Mouse (Mus musculus): ENCODE measurements around the gene Tada3. TPM values are rescaled to one million over a fixed set of nuclear protein-coding genes. Genes with fewer than 3 reads are reported as not detected.

Gene Tada3
- polyA plus RNA-seq, 1 experiment, result 48.2 TPM

DNA sequence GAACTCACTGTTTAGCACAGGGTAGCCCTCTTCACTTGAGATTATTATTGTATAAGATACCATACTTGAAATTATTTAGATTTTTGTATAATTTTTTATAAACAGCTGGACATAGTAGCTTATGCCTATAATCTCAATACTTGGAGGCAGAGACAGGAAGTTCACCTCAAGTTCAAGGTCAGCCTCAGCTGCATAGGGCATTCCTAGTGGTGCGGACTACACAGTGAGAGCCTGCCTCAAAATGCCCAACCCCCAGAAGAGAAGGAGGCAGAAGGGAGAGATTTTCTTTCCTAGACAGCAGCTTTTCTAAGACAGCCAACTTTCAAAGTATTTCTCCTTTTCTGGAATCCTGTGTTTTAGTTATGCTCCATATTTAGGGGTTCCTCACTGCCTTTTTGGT, 26.5 kb downstream of the Tada3 start:
- TF ChIP-seq CTCF (IDR thresholded peaks at IDR 0.05; ENCODE audit: borderline replicate concordance, insufficient read depth, low read depth, low read length) (no peak), POLR2A (IDR thresholded peaks at IDR 0.05; ENCODE audit: borderline replicate concordance, insufficient read depth, low read length) (no peak)
- no peak for DNase-seq
- H3K4me3 ChIP-seq (replicated peaks; ENCODE audit: insufficient read depth, low read depth, low read length), result no peak overlapping the region
- no peaks in the 10 kb centered on the region for H3K4me1 ChIP-seq (ENCODE audit: control insufficient read depth, insufficient read depth, low read length)
- WGBS, result 92% methylated on average over 1 of the region's 1 CpGs
- no peaks in the 10 kb centered on the region for H3K27me3 ChIP-seq (ENCODE audit: control insufficient read depth, insufficient read depth, low read length)
- no peak overlapping the region for H3K27ac ChIP-seq (ENCODE audit: insufficient read depth, low read length)

DNA sequence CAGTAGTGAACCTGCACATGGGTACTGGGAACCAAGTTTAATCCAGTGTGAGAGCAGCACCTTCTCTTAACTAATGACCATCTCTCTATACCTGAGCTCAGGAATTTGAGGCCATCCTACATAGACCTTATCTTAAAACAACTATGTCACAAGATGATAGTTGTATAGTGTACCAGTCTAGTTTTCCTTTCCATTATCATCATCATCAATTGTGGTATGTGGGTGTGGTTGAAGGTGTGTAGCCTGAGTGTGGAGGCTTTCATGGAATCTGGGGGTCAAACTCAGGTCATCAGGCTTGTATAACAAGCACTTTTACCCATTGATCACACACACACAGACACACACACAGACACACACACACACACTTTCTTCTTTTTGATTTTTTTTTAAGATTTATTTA, 27.1 kb downstream of the Tada3 start:
- H3K27ac ChIP-seq (ENCODE audit: insufficient read depth, low read length), result no peak overlapping the region
- no peaks in the 10 kb centered on the region for H3K27me3 ChIP-seq (ENCODE audit: control insufficient read depth, insufficient read depth, low read length)
- DNase-seq, result no peak
- no peak overlapping the region for H3K4me3 ChIP-seq (replicated peaks; ENCODE audit: insufficient read depth, low read depth, low read length)
- H3K4me1 ChIP-seq (ENCODE audit: control insufficient read depth, insufficient read depth, low read length), result no peaks in the 10 kb centered on the region
- no peak for TF ChIP-seq POLR2A (IDR thresholded peaks at IDR 0.05; ENCODE audit: borderline replicate concordance, insufficient read depth, low read length)
- TF ChIP-seq CTCF (IDR thresholded peaks at IDR 0.05; ENCODE audit: borderline replicate concordance, insufficient read depth, low read depth, low read length), result no peak

- no peak for TF ChIP-seq POLR2A (IDR thresholded peaks at IDR 0.05; ENCODE audit: borderline replicate concordance, insufficient read depth, low read length)
- no peak for TF ChIP-seq CTCF (IDR thresholded peaks at IDR 0.05; ENCODE audit: borderline replicate concordance, insufficient read depth, low read depth, low read length)
- 87% methylated on average over 4 of the region's 4 CpGs for WGBS
- no peak overlapping the region for H3K27ac ChIP-seq (ENCODE audit: insufficient read depth, low read length)
- no peak overlapping the region for H3K4me3 ChIP-seq (replicated peaks; ENCODE audit: insufficient read depth, low read depth, low read length)
- no peaks in the 10 kb centered on the region for H3K27me3 ChIP-seq (ENCODE audit: control insufficient read depth, insufficient read depth, low read length)
- DNase-seq, result no peak
- H3K4me1 ChIP-seq (ENCODE audit: control insufficient read depth, insufficient read depth, low read length), result peaks cover 10% of the 10 kb centered on the region
Measured at GRCm38 (mm10) chr6:113346897-113347296, 30.8 kb downstream of the Tada3 start.

DNA sequence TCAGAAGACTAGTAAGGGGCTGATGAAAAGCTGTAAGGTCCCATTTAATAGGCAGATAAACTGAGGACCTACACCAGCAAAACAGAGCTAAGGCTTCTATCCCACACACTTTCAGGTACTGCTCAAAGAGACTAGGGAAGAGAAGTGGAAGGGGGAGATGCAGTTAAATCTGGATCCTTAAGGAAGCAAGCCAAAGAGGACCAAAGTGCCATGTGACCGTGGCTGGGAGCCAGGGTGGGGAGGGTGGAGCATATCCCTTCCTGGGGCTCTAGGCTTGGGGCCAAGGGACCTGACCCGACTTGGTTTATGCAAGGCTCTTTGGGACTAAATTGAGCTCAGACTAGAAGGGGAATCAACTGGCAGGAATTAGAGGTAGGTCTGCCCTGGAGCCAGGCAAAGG, 33.4 kb downstream of the Tada3 start:
- Histone ChIP-seq H3K27ac (ENCODE audit: insufficient read depth, low read length) (peak overlapping the region; percentile 27; the same call in 1 of the 2 replicates), H3K4me1 (ENCODE audit: control insufficient read depth, insufficient read depth, low read length) (peaks cover 10% of the 10 kb centered on the region), H3K27me3 (ENCODE audit: control insufficient read depth, insufficient read depth, low read length) (no peaks in the 10 kb centered on the region), H3K4me3 (replicated peaks; ENCODE audit: insufficient read depth, low read depth, low read length) (peak overlapping the region; percentile 87)
- DNase-seq, result peak; percentile 53 to 60
- WGBS, result 2% methylated on average over 2 of the region's 2 CpGs
- TF ChIP-seq CTCF (IDR thresholded peaks at IDR 0.05; ENCODE audit: borderline replicate concordance, insufficient read depth, low read depth, low read length) (no peak), POLR2A (IDR thresholded peaks at IDR 0.05; ENCODE audit: borderline replicate concordance, insufficient read depth, low read length) (no peak)

DNA sequence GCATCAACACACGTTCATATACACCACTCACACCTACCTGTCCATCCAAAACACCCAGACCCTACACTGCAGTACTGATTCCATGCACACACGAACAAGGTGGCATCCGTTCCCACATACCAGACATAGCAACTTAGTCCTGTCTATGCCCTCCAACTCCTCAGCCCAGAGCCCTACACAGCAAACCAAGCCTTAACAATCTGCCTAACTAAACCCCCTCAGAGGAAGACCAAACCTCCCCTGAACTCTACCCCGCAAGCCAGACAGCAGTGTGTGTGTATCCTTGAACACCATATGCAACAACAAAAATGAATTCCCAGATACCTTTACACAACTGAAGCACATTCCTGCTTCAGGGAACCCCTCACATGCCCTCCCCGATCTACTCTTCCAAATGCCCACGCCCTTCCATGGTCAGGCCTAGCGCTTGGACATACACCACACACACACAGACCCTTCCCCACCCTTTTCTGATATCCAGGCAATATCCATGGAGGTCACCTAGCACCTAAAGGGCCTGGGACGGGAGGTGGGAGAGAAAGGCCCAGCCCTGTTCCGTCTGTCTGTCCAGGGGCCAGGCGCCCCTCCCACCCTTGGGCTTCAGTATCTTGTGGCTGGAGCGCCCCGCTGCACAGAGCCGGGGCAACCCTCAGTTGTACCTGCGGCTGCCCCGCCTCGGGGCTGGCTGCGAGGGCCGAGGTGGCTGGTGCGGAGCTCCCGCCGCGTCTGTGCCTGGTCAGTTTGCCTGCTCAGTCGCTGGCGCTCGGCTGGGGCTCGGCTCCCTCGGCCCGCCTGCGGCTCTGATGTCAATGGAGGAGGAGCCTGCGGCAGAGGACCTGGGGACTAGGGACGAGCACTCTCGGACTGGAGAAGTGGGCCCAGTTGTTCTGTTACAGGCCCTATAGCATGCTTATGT, 34.2 kb downstream of the Tada3 start, which contains the start of gene Camk1:
TSS of gene Camk1 (minus strand) at position 808 of the 916 bp plus-strand sequence.
- Histone ChIP-seq H3K4me3 (replicated peaks; ENCODE audit: insufficient read depth, low read depth, low read length) (peak within 1 kb of the TSS; percentile 87), H3K4me1 (ENCODE audit: control insufficient read depth, insufficient read depth, low read length) (peaks cover 10% of the 10 kb centered on the region), H3K27ac (ENCODE audit: insufficient read depth, low read length) (peak within 1 kb of the TSS; percentile 55), H3K27me3 (ENCODE audit: control insufficient read depth, insufficient read depth, low read length) (no peaks in the 10 kb centered on the region)
- WGBS, result 13% methylated on average over 32 of the region's 32 CpGs
- DNase-seq, result peak; percentile 87
- TF ChIP-seq CTCF (IDR thresholded peaks at IDR 0.05; ENCODE audit: borderline replicate concordance, insufficient read depth, low read depth, low read length), result no peak
- peak; percentile 67; the same call in 1 of the 2 replicates for TF ChIP-seq POLR2A (IDR thresholded peaks at IDR 0.05; ENCODE audit: borderline replicate concordance, insufficient read depth, low read length)

DNA sequence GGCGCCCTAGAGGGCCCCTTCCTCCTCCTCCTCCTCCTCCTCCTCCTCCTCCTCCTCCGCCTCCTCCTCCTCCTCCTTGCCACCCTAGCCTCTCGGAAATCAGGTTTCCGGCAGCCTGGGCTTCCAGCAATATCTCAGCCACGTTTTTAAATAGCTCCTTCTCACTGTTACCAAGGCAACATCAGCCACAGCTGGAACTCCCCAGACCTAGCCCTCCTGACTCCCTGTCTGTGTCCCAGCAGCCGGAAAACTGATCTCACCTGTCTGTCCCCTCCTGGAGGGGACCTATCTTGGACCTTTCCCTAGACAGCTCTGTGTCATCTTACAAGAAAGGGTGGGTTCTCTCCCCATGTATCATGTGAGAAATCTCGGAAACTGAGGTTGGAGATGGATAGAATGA, 35.4 kb downstream of the Tada3 start:
- Histone ChIP-seq H3K27ac (ENCODE audit: insufficient read depth, low read length) (no peak overlapping the region), H3K27me3 (ENCODE audit: control insufficient read depth, insufficient read depth, low read length) (no peaks in the 10 kb centered on the region), H3K4me3 (replicated peaks; ENCODE audit: insufficient read depth, low read depth, low read length) (no peak overlapping the region), H3K4me1 (ENCODE audit: control insufficient read depth, insufficient read depth, low read length) (peaks cover 10% of the 10 kb centered on the region)
- TF ChIP-seq POLR2A (IDR thresholded peaks at IDR 0.05; ENCODE audit: borderline replicate concordance, insufficient read depth, low read length), result no peak
- TF ChIP-seq CTCF (IDR thresholded peaks at IDR 0.05; ENCODE audit: borderline replicate concordance, insufficient read depth, low read depth, low read length), result no peak
- no peak for DNase-seq
- 44% methylated on average over 6 of the region's 7 CpGs for WGBS

DNA sequence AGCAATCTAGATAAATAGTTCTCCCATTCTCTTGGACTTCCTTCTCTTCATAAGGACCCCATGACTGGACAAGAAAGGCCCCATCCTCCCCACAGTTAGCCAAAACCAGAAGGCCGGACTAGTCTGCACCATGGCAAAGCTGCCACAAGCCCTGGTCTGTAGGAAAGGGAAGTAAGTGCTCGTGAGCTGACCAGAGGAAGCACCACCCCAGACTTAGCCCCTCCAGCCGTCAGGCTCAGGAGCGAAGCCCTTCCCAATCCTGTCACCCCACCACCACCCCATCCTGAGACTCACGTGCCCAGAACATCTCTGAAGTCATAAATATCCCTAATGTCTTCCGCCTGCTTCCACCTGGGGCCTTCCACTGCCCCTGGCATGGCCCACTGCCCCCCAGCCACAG, 36.1 kb downstream of the Tada3 start:
- WGBS, result 83% methylated on average over 6 of the region's 6 CpGs
- H3K27ac ChIP-seq (ENCODE audit: insufficient read depth, low read length), result no peak overlapping the region
- no peak for DNase-seq
- TF ChIP-seq POLR2A (IDR thresholded peaks at IDR 0.05; ENCODE audit: borderline replicate concordance, insufficient read depth, low read length) (no peak), CTCF (IDR thresholded peaks at IDR 0.05; ENCODE audit: borderline replicate concordance, insufficient read depth, low read depth, low read length) (no peak)
- no peaks in the 10 kb centered on the region for H3K27me3 ChIP-seq (ENCODE audit: control insufficient read depth, insufficient read depth, low read length)
- H3K4me1 ChIP-seq (ENCODE audit: control insufficient read depth, insufficient read depth, low read length), result peaks cover 10% of the 10 kb centered on the region
- no peak overlapping the region for H3K4me3 ChIP-seq (replicated peaks; ENCODE audit: insufficient read depth, low read depth, low read length)
